Mouse (Mus musculus) E14TG2a.4 (cell line): ENCODE results near the gene Pbx2.

Source experiments
- H3K27me3 ChIP-seq: 2 replicates; pipeline ENCODE4 v1.6.1; 2014; ENCODE audit warnings: low read length, control low read depth; ENCODE audit not compliant: insufficient read depth
- H3K36me3 ChIP-seq: 2 replicates; pipeline ENCODE4 v1.6.1; 2014; ENCODE audit warnings: low read length, control low read depth; ENCODE audit not compliant: insufficient read depth
- H3K4me1 ChIP-seq: replicated peaks from 2 replicates; pipeline ENCODE4 v1.6.1; 2014; ENCODE audit warnings: low read depth, low read length, control low read depth
- H3K4me3 ChIP-seq: replicated peaks from 2 replicates; pipeline ENCODE4 v1.5.1; 2014; ENCODE audit warnings: mild to moderate bottlenecking, low read length
- H3K9me3 ChIP-seq: 2 replicates; pipeline ENCODE4 v1.6.1; 2014; ENCODE audit warnings: low read length, control low read depth
- CTCF ChIP-seq: conservative IDR thresholded peaks from 2 replicates; pipeline ENCODE4 v1.5.1; 2014; ENCODE audit warnings: low read length
- NANOG ChIP-seq: IDR thresholded peaks from 2 replicates; pipeline ENCODE4 v1.6.1; 2014; ENCODE audit warnings: borderline replicate concordance, low read length, mixed read lengths
- POU5F1 ChIP-seq: IDR thresholded peaks from 2 replicates; pipeline ENCODE4 v1.6.1; 2014; ENCODE audit warnings: low read length, borderline replicate concordance

Gene Pbx2

DNA sequence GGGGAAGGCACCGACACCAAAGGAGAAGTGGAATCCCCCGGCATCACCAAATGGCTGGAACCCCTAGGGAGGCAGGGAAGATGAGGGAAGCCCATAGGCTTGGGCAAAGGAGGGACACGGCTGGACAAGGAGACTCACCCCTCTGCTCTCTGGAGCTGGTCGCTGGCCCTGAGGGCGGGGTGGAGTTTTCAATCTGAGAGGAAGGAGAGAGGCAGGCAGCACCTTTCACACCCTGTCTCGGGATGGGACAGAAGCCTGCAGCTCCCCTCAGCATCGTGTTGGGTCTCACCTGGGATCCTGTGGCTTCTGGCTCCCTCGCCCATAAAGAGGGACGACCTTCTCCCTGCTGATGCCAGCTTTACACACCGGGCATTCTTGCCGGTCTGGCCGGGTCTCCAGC lies 10.7 kb downstream of the Pbx2 start:
- H3K27me3 ChIP-seq, result no peaks in the 10 kb centered on the region
- H3K4me3 ChIP-seq, result no peak overlapping the region
- peaks cover 28% of the 10 kb centered on the region for H3K36me3 ChIP-seq
- H3K9me3 ChIP-seq, result no peaks in the 10 kb centered on the region
- peaks cover 66% of the 10 kb centered on the region for H3K4me1 ChIP-seq
- TF ChIP-seq CTCF, result no peak
- TF ChIP-seq NANOG, result no peak
- no peak for TF ChIP-seq POU5F1

DNA sequence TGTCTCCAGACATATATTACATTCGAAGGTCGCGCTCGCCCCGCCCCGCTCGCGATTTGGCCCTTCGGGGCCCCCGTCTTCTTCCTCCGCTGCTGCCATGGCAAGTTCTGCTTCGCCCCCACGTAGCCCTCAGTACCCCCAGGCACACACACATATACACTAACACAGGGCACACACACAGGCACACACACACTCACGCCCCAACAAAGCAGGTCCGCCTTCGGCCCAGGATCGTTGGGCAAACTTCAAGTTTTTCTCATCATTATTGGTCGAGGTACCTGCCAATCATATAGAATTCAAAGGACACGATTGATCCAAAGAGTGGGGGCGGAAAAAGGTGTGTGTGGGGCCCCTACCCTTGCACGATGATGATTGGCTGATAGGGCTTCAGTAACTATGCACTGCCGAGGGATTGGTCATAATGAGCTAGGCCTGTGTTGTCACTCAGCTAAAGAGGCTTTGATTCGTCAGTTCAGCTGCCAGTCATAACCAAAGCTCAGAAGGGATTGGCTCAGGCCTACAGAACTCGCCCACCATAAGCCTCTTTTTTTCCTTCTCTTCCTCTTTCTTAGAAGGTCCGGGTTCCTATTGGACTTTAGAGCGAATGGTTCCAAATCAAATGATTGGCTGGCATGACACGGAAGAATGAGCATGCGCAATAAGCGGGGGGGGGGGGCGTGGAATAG lies 12.5 kb downstream of the Pbx2 start, which contains the start of gene Rnf5:
TSS of gene Rnf5 (minus strand) at position 316 of the 686 bp plus-strand sequence.
- Histone ChIP-seq H3K27me3 (no peaks in the 10 kb centered on the region), H3K4me1 (peaks cover 69% of the 10 kb centered on the region), H3K4me3 (peak within 1 kb of the TSS; percentile 91), H3K9me3 (no peaks in the 10 kb centered on the region), H3K36me3 (peaks cover 41% of the 10 kb centered on the region)
- TF ChIP-seq NANOG (peak; percentile 19; the same call in 1 of the 2 replicates), CTCF (no peak), POU5F1 (no peak)

DNA sequence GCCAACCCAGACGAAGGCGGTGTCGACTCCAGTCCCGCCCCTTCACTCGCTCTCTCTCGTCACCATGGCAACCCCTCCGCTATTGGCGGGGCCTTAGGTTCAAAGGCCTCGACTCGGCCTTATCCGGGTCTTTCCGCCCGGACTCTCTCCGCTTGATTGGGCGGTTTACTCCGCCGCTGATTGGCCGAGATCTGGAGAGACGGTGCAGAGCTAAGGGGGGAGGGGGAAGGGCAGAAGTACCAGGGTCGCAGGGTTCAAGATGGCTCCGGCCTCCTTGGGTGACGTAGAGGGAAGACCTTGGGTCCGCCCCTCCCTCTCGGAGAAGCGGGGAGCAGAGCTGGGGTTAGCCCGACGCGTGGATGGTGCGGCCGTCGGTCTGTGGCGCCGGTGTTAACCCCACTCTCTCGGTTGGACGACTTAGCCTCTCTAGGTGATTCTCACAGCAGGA lies 13.0 kb downstream of the Pbx2 start, which contains the start of gene Agpat1:
TSS of gene Agpat1 (plus strand) at position 202 of the 448 bp plus-strand sequence.
- Histone ChIP-seq H3K36me3 (peaks cover 44% of the 10 kb centered on the region), H3K4me1 (peaks cover 69% of the 10 kb centered on the region), H3K27me3 (no peaks in the 10 kb centered on the region), H3K9me3 (no peaks in the 10 kb centered on the region), H3K4me3 (peak within 1 kb of the TSS; percentile 91)
- TF ChIP-seq NANOG (no peak), CTCF (no peak), POU5F1 (no peak)

DNA sequence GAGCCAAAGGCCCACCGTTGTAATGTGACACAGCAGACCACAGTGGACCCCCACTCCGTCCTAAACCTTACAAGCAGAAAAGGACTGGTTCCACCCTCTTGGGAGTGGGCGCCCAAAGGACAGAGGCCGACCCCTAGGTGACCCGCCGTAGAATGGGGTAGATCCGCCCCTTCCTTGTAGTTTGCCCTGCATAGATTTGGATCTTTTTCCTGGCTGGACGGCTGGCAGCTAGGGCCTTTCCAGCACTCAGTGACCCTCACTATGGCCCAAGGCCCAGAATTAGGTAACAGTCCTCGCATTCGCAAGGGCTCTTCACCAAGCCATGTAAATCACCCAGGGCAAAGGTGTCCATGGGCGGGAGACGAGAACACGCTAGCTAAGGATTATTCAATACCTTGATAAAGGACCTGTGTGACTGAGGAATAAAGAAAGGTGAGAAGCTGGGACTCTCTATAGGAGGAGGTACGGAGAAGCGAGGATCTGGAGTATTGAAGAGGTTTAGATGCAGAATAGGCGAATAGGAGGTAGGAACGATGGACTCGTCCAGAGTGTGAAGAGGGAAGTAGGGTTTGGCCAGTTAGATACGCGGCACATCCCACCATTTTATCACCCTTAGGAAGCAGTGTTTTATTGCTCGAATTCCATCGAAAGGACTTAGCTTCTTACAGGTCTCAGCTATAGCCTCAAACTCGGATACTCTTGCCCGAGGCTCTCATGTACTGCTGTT lies 13.6 kb downstream of the Pbx2 start:
- no peak for TF ChIP-seq NANOG
- TF ChIP-seq CTCF, result no peak
- TF ChIP-seq POU5F1, result no peak

DNA sequence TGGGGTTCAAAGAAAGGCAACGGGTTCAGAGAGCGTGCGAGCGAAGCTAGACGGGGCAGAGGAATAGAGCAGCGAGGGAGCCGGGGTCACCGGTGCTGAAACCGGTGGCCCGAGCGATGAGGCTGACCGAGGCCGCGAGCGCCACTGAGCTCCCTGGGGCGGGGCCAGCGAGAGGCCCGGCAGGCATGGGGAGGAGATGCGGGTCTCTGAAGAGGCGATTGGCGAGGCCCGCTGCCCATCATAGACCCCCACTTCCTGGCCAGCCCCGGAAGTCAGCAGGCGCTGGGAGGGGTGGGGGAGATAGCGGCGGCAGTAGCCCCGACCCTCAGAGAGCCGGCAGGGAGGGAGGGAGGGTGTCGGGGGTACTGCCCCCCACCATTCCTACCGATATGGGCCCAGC lies 14.5 kb downstream of the Pbx2 start:
- H3K4me1 ChIP-seq, result peaks cover 68% of the 10 kb centered on the region
- H3K27me3 ChIP-seq, result no peaks in the 10 kb centered on the region
- H3K36me3 ChIP-seq, result peaks cover 41% of the 10 kb centered on the region
- no peaks in the 10 kb centered on the region for H3K9me3 ChIP-seq
- TF ChIP-seq NANOG (no peak), POU5F1 (no peak)
- H3K4me3 ChIP-seq, result peak overlapping the region; percentile 87

More for the DNA sequence above, 13.6 kb downstream of the Pbx2 start:
- Histone ChIP-seq H3K4me3 (peak overlapping the region; percentile 87), H3K36me3 (peaks cover 44% of the 10 kb centered on the region), H3K9me3 (no peaks in the 10 kb centered on the region), H3K4me1 (peaks cover 68% of the 10 kb centered on the region), H3K27me3 (no peaks in the 10 kb centered on the region)

DNA sequence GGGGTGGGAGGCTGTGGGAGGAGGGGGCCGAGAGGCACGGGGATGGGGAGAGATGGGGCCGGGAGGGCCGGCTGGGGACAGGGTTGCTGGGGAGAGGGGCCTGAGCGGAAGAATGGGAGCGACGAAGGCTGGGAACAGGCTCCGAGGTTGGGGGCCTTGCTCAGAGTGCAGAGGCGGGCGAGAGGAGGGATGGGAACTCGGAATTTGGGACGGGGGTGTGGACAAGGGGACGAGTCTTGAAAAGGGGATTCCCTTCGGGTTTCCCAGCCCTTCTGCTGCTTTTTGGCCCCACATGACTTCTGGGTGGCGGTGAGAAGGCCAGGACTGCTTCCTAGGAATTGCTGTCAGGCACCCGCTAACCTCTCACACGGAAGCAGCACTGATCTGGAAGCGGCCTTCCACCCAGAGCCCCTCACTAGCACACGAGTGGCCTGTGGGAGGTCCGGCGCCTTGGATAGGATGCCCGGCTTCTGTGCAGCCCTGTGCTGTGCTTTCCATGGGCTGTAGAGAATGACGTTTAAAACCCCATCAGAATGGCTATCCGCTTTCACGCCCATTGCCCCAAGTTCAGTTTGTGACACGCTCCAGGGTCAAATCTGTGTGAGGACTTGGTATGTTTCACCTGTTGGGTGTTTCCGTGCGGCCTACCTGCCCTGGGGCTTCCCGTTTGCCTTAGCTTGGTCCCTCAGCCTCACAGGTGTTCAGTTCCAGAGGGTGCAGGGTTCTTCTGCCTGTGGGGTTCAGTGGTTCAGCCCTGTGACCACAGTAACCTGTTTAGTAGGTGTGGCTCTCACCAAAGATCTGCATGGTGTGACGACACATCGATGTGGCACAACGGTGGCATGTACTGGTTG lies 15.3 kb downstream of the Pbx2 start:
- Histone ChIP-seq H3K9me3 (no peaks in the 10 kb centered on the region), H3K36me3 (peaks cover 41% of the 10 kb centered on the region), H3K4me3 (peak overlapping the region; percentile 87), H3K27me3 (no peaks in the 10 kb centered on the region), H3K4me1 (peaks cover 73% of the 10 kb centered on the region)
- TF ChIP-seq POU5F1 (no peak), CTCF (no peak), NANOG (no peak)

DNA sequence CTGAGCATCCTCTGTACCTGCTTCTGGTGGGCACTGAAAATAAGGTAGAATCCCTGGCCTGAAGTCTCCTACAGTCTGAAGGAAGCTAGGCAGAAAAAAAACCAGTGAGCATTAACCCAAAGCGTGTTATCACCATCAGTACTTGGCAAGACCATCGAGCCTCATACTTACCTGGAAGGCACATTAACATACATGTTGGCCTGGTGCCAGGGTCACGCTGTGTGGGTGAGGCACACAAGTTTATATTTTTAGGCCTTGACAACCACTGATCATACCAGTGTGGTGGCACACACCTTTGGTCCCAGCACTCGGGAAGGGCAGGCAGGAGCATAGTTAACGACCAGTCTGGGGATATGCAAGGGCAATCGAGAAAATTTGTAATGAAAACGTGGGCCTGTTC lies 16.9 kb downstream of the Pbx2 start:
- Histone ChIP-seq H3K36me3 (peaks cover 48% of the 10 kb centered on the region), H3K27me3 (no peaks in the 10 kb centered on the region), H3K9me3 (no peaks in the 10 kb centered on the region), H3K4me1 (peaks cover 74% of the 10 kb centered on the region), H3K4me3 (no peak overlapping the region)
- no peak for TF ChIP-seq CTCF
- no peak for TF ChIP-seq POU5F1
- TF ChIP-seq NANOG, result no peak

DNA sequence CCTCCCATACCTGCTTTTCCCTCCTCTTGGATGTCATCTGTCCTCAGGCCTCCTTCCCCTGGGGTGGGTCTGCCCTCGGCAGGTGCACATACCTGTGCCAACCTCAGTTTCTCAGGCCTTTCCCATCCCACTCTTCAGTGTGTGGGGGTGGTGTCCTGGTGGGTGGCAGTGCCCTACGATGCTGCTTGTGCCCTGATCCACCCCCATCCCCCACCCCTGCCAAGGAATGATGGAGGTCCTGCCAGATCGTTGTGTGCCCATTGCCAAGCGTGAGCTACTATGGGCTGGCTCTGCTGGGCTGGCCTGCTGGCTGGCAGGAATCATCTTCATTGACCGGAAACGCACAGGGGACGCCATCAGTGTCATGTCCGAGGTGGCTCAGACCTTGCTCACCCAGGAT lies 20.0 kb downstream of the Pbx2 start:
- TF ChIP-seq CTCF, result no peak
- no peak for TF ChIP-seq NANOG
- TF ChIP-seq POU5F1, result no peak
- Histone ChIP-seq H3K4me3 (0 out of 2 replicates have a peak overlapping the region, but pooled peaks have one; percentile 4), H3K27me3 (no peaks in the 10 kb centered on the region), H3K9me3 (no peaks in the 10 kb centered on the region), H3K4me1 (peaks cover 91% of the 10 kb centered on the region), H3K36me3 (peaks cover 78% of the 10 kb centered on the region)
